Mouse (Mus musculus): ENCODE measurements at regions not wholly inside any gene's neighbourhood (a gene's known extent, or its start where the extent isn't known, plus 50 kb on each side); places are given as distances from the start of the nearest gene placed in this dataset.

- Histone ChIP-seq H3K4me3 (ENCODE audit: insufficient read depth, poor library complexity, severe bottlenecking) (no peak overlapping the region), H3K27me3 (ENCODE audit: control insufficient read depth, insufficient read depth, insufficient read length) (no peaks in the 10 kb centered on the region), H3K36me3 (ENCODE audit: control insufficient read depth, insufficient read depth) (no peaks in the 10 kb centered on the region), H3ac (ENCODE audit: control insufficient read depth, insufficient read length, low read depth) (no peak overlapping the region), H3K79me3 (ENCODE audit: low read depth) (no peaks in the 10 kb centered on the region), H3K79me2 (ENCODE audit: control insufficient read depth, insufficient read depth) (no peaks in the 10 kb centered on the region)
- TF ChIP-seq CEBPB (IDR thresholded peaks at IDR 0.05; ENCODE audit: low read depth) (no peak), USF1 (IDR thresholded peaks at IDR 0.05; ENCODE audit: low read depth) (no peak), FOSL1 (IDR thresholded peaks at IDR 0.05; ENCODE audit: insufficient read depth, low read length, poor library complexity, severe bottlenecking) (no peak), MYOD1 (IDR thresholded peaks at IDR 0.05; ENCODE audit: control insufficient read depth, insufficient read length, low read depth) (no peak), MYOG (IDR thresholded peaks at IDR 0.05; ENCODE audit: control insufficient read depth, extremely low read depth, insufficient read length) (no peak), CTCF (IDR thresholded peaks at IDR 0.05; ENCODE audit: control insufficient read depth, insufficient read depth, insufficient read length) (no peak), MAX (IDR thresholded peaks at IDR 0.05) (no peak)
Measured at GRCm38 (mm10) chr6:141149170-141149917, 99.7 kb upstream of the Pde3a start.

- Histone ChIP-seq H3K4me3 (ENCODE audit: insufficient read depth, poor library complexity, severe bottlenecking) (no peak overlapping the region), H3K79me2 (ENCODE audit: control insufficient read depth, insufficient read depth) (no peaks in the 10 kb centered on the region), H3K36me3 (ENCODE audit: control insufficient read depth, insufficient read depth) (no peaks in the 10 kb centered on the region), H3K79me3 (ENCODE audit: low read depth) (no peaks in the 10 kb centered on the region), H3K27me3 (ENCODE audit: control insufficient read depth, insufficient read depth, insufficient read length) (no peaks in the 10 kb centered on the region), H3ac (ENCODE audit: control insufficient read depth, insufficient read length, low read depth) (no peak overlapping the region)
- TF ChIP-seq CTCF (IDR thresholded peaks at IDR 0.05; ENCODE audit: control insufficient read depth, insufficient read depth, insufficient read length) (no peak), MYOG (IDR thresholded peaks at IDR 0.05; ENCODE audit: control insufficient read depth, extremely low read depth, insufficient read length) (no peak), MAX (IDR thresholded peaks at IDR 0.05) (no peak), FOSL1 (IDR thresholded peaks at IDR 0.05; ENCODE audit: insufficient read depth, low read length, poor library complexity, severe bottlenecking) (no peak), CEBPB (IDR thresholded peaks at IDR 0.05; ENCODE audit: low read depth) (no peak), USF1 (IDR thresholded peaks at IDR 0.05; ENCODE audit: low read depth) (no peak)
Measured at GRCm38 (mm10) chr6:141159326-141159725, 89.7 kb upstream of the Pde3a start.

- Histone ChIP-seq H3K79me3 (ENCODE audit: low read depth) (no peaks in the 10 kb centered on the region), H3K36me3 (ENCODE audit: control insufficient read depth, insufficient read depth) (no peaks in the 10 kb centered on the region), H3K4me3 (ENCODE audit: insufficient read depth, poor library complexity, severe bottlenecking) (no peak overlapping the region)
Measured at GRCm38 (mm10) chr6:141161626-141162233, 87.3 kb upstream of the Pde3a start.

GRCm38 (mm10) chr6:141167270-141167669, 81.8 kb upstream of the Pde3a start:
- TF ChIP-seq USF1 (IDR thresholded peaks at IDR 0.05; ENCODE audit: low read depth) = no peak
- TF ChIP-seq CEBPB (IDR thresholded peaks at IDR 0.05; ENCODE audit: low read depth) = no peak
- no peak for TF ChIP-seq MYOG (IDR thresholded peaks at IDR 0.05; ENCODE audit: control insufficient read depth, extremely low read depth, insufficient read length)
- TF ChIP-seq FOSL1 (IDR thresholded peaks at IDR 0.05; ENCODE audit: insufficient read depth, low read length, poor library complexity, severe bottlenecking) = no peak
- TF ChIP-seq CTCF (IDR thresholded peaks at IDR 0.05; ENCODE audit: control insufficient read depth, insufficient read depth, insufficient read length) = no peak
- TF ChIP-seq MYOD1 (IDR thresholded peaks at IDR 0.05; ENCODE audit: control insufficient read depth, insufficient read length, low read depth) = no peak
- no peak for TF ChIP-seq MAX (IDR thresholded peaks at IDR 0.05)
- H3K36me3 ChIP-seq (ENCODE audit: control insufficient read depth, insufficient read depth) = no peaks in the 10 kb centered on the region
- H3K79me2 ChIP-seq (ENCODE audit: control insufficient read depth, insufficient read depth) = no peaks in the 10 kb centered on the region
- H3ac ChIP-seq (ENCODE audit: control insufficient read depth, insufficient read length, low read depth) = no peak overlapping the region
- no peaks in the 10 kb centered on the region for H3K79me3 ChIP-seq (ENCODE audit: low read depth)
- no peak overlapping the region for H3K4me3 ChIP-seq (ENCODE audit: insufficient read depth, poor library complexity, severe bottlenecking)
- no peaks in the 10 kb centered on the region for H3K27me3 ChIP-seq (ENCODE audit: control insufficient read depth, insufficient read depth, insufficient read length)

More at GRCm38 (mm10) chr6:141161626-141162233, 87.3 kb upstream of the Pde3a start:
- Histone ChIP-seq H3ac (ENCODE audit: control insufficient read depth, insufficient read length, low read depth) (no peak overlapping the region), H3K79me2 (ENCODE audit: control insufficient read depth, insufficient read depth) (no peaks in the 10 kb centered on the region), H3K27me3 (ENCODE audit: control insufficient read depth, insufficient read depth, insufficient read length) (no peaks in the 10 kb centered on the region)
- no peak for TF ChIP-seq MAX (IDR thresholded peaks at IDR 0.05)
- no peak for TF ChIP-seq USF1 (IDR thresholded peaks at IDR 0.05; ENCODE audit: low read depth)
- TF ChIP-seq FOSL1 (IDR thresholded peaks at IDR 0.05; ENCODE audit: insufficient read depth, low read length, poor library complexity, severe bottlenecking) = no peak
- no peak for TF ChIP-seq CTCF (IDR thresholded peaks at IDR 0.05; ENCODE audit: control insufficient read depth, insufficient read depth, insufficient read length)
- no peak for TF ChIP-seq MYOD1 (IDR thresholded peaks at IDR 0.05; ENCODE audit: control insufficient read depth, insufficient read length, low read depth)
- no peak for TF ChIP-seq CEBPB (IDR thresholded peaks at IDR 0.05; ENCODE audit: low read depth)
- TF ChIP-seq MYOG (IDR thresholded peaks at IDR 0.05; ENCODE audit: control insufficient read depth, extremely low read depth, insufficient read length) = no peak

GRCm38 (mm10) chr6:141168356-141168755, 80.7 kb upstream of the Pde3a start:
- H3K4me3 ChIP-seq (ENCODE audit: insufficient read depth, poor library complexity, severe bottlenecking) = no peak overlapping the region
- H3ac ChIP-seq (ENCODE audit: control insufficient read depth, insufficient read length, low read depth) = no peak overlapping the region
- H3K79me3 ChIP-seq (ENCODE audit: low read depth) = no peaks in the 10 kb centered on the region
- H3K27me3 ChIP-seq (ENCODE audit: control insufficient read depth, insufficient read depth, insufficient read length) = no peaks in the 10 kb centered on the region
- TF ChIP-seq MYOD1 (IDR thresholded peaks at IDR 0.05; ENCODE audit: control insufficient read depth, insufficient read length, low read depth) = no peak
- TF ChIP-seq CTCF (IDR thresholded peaks at IDR 0.05; ENCODE audit: control insufficient read depth, insufficient read depth, insufficient read length) = no peak
- no peak for TF ChIP-seq MAX (IDR thresholded peaks at IDR 0.05)
- no peak for TF ChIP-seq CEBPB (IDR thresholded peaks at IDR 0.05; ENCODE audit: low read depth)
- H3K36me3 ChIP-seq (ENCODE audit: control insufficient read depth, insufficient read depth) = no peaks in the 10 kb centered on the region
- H3K79me2 ChIP-seq (ENCODE audit: control insufficient read depth, insufficient read depth) = no peaks in the 10 kb centered on the region

Data from C2C12 (cell line).